Mouse (Mus musculus) cerebellum, adult 11-12 months (tissue): ENCODE data around the gene Mex3b.

Experiments used
- DNase-seq: peaks from one replicate; pipeline ENCODE4 v3.0.0; 2022

The Mex3b gene

GRCm38 (mm10) chr7:82868309-82869230 is 1.4 kb downstream of the Mex3b start:
- peak; percentile 64 for DNase-seq

GRCm38 (mm10) chr7:82869231-82870147 is 2.4 kb downstream of the Mex3b start:
- peak; percentile 63 for DNase-seq

GRCm38 (mm10) chr7:82870148-82870513 is 3.0 kb downstream of the Mex3b start:
- no peak for DNase-seq

- no peak for DNase-seq
Observed at GRCm38 (mm10) chr7:82876551-82876950, 9.4 kb downstream of the Mex3b start.

- no peak for DNase-seq
Observed at GRCm38 (mm10) chr7:82880016-82880415, 12.9 kb downstream of the Mex3b start.

DNA sequence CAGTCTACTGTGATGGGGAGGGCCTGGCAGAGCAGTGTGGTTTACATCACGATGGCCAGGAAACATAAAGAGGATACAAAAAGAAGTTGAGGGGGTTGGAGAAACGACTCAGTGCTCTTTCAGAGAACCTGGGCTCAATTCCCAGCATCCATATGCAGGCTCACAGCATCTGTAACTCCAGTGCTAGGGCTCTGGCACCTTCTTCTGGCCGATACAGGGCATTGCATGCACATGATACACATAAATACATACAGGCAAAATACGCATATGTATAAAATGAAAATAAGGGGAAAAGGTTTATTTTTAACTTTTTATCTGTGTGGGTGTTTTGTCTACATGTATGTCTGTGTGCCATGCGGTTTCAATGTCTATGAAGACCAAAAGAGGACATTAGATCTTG is 13.6 kb downstream of the Mex3b start:
- DNase-seq: no peak

DNA sequence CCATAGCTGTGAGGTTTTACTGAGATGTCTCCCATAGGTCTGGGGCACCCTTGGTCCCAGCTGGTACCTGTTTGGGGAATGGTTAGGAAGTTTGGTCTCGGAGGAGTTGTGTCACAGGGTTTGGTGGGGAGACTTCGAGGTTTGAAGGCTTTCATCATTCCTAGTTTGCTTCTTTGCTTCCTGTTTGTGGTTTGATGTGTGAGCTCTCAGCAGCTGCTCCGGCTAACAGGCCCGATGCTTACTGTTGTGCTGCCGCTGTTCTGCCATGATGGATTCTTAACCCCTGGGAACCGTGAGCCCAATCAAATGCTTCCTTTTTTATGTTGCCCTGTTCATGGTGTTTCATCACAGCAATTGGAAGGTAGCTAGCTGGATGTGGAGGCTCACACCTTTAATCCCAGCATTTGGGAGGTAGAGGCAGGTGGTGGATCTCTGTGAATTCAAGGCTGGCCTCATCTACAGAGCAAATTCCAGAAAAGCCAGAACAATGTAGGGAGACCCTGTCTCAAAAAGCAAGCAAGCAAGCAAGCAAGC is 23.3 kb downstream of the Mex3b start:
- DNase-seq: no peak

GRCm38 (mm10) chr7:82890875-82891515 is 23.9 kb downstream of the Mex3b start:
- no peak for DNase-seq

DNA sequence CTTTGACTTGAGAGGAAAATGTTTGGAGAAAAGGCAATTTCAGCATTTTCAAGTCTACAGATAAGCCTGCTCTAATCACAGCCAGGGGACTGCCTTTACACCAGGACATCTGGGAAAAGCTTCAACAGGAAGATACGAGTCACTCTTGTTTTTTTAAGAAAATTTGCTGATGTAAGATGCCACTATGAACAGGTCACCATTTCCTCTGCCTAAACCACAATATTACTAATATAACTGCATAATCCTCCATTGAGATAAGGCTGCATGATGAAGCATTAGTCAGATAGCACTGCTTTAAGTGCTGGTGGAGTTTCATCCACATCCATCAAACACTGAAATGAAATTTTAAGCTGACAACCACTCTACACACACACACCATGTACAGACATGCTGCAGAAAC is 27.2 kb downstream of the Mex3b start:
- DNase-seq: no peak

GRCm38 (mm10) chr7:82895606-82896005 is 28.5 kb downstream of the Mex3b start:
- no peak for DNase-seq

GRCm38 (mm10) chr7:82896750-82897149 is 29.6 kb downstream of the Mex3b start:
- DNase-seq: no peak

DNA sequence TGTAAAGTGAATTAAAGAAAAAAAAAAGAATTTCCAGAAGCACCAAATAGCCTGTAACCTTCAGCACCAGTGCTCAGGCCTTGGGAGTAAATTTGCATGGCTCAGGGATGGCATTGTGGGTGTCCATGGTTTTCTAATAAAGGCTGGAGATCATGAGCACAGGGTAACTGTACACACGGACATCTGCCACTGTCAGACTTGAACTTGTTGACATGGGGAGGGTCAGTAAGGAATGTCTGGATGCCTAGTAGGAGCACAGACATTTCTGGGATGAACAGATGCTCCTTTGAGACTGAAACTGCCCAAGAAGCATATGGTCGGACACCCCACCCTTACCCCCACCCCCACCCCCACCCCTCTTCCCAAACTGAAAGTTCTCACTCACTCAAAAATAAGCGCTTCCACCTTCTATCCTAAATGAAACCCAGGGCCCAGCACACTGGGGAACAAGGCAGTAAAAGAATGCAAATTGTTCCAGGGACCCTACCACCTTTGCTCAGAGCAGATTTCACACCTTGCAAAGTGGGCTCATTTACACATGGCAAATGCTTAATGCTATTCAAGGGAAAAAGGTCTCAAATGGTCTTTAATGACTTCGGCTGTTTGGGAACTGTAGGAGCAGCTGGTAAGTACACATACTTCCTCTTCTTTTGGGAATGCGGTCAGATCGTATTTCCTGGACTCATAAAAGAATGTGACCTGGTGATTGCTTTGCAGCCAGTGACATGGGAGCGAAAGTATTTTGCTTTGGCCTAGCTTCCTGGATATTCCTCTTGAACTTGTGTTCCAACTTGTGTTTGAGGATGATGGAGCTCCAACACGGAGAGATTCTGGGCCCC is 32.5 kb downstream of the Mex3b start:
- no peak for DNase-seq

GRCm38 (mm10) chr7:82903006-82903405 is 35.9 kb downstream of the Mex3b start:
- no peak for DNase-seq

DNA sequence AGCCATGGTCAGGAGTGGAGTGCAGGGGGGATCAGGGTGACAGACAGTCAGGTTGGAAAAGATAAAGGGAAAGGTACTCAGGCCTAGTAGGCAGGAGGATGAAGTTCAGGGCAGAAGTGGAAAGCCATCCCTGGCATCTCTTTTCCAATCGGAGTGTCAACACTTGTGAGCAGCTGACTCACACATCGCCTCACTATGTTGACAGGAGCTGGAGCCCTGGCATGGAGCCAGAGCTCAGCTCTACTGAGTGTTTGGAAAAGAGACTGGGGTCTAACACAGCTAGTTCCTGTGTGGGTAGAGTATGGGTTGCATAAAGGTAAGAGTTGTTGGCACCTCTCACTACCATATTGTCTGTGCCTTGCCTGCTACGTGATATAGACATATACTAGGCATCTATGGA is 38.4 kb downstream of the Mex3b start:
- DNase-seq: no peak

DNA sequence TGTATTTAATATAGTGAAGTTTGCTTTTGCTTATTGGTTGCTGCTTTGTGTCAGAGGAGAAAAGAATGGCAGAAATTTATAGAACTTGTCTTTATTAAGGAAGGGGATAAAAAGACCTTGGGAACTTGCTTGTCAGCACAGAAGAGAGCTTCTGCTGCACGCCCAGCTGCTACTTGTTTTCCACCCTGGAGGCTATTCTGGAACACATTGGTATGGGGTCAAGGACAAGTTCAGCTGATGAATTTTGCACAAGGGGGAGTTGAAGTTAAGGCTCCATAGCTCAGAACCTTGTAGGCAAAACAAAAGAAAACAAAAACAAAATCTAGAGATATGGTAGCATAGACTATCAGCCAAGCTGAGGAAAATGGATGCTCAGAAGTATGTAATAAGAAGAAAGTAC is 39.9 kb downstream of the Mex3b start:
- no peak for DNase-seq

DNA sequence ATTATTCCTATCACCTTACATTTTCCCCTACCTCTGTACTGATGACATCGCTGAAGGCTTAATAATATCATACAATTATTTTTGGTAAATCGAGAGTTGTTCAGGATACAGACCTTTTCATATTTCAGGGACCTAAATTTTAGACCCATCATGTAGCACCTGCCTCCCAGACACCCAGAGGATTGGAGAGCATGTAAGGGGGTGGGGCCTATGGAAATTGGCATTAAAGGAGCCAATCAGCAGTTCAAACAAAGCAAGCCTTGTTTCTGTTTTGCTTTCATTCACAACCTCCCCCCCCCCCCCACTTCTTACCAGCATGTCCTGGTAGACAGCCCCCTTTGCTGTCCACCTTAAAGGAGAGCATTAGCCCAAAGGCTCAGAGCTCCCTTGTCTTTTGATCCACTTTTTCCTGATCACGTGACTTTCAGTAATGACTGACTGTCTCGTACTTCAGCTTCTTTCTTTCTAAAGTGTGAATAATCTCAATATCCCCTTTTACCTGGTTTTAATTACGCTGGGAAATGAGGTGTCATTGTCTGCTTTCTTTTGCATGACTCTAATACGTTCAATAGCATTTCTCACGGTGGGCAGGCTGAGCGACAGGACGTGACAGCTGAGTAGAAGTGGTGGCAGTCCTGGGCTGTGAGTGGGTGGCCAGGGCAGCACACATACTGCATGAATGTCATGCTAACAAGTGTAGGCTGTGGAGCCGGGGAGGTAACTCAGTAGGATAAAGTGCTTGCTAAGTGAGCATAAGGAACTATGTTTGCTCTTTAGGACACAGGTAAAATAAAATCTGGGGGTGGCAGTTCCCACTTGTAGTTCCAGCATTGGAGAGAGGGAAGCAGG is 43.6 kb downstream of the Mex3b start:
- DNase-seq: no peak

DNA sequence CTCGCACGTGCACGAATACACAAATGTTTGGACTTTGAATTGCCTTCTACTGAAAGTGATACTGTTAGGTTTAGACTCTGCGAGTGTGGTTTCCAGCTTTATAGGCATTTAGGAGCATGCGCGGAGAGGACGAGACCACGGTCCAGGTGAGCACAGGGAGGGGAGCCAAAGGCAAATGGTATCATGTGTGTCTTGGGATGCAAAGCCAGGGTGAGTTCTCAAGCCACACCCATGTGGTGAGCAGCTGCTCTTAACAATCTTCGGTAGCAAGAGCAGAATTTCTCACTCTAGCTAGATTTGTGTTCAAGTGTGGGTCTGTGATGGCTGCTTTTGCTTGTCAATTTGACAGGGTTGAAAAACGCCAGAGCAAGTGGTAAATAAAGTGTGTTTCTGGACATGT is 44.4 kb downstream of the Mex3b start:
- DNase-seq: no peak

GRCm38 (mm10) chr7:82914297-82914696 is 47.2 kb downstream of the Mex3b start:
- no peak for DNase-seq
